ENCODE assay signal across 8 mouse cellular contexts in the genomic region with DNA sequence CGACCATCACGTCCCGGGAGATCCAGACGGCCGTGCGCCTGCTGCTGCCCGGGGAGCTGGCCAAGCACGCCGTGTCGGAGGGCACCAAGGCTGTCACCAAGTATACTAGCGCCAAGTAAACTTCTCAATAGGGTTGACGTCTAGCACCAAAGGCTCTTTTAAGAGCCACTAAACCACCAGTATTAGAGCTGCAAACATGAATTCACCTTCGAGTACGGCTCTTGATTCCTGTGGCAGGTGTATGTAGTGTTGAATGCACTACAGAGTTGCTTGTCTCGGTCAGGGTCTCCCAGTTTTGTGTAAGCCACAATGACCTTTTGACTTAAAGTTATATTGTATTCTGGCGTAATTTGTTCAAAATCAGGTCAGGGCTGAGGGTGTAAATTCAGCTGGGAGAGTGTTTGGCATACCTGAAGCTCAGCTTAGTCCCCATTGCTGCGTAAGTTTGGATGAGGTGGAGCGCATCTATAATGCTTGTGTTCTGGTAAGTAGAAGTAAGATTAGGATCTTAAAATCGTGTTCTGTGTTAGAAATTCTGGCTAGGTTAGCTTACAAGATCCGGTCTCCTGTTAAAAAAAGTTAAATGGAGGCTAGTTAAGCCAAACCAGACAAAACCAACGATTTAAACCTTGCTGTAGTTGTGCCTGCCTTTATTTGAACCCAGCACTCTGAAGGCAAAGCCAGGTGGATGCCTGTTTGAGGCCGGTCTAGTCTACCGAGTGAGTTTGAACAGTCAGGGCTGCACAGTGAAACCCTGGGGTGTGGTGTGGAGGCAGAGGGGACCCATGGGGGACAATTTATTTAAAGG. TPM values are rescaled to one million over a fixed set of nuclear protein-coding genes. Genes with fewer than 3 reads are reported as not detected.
DNase-seq lines count a peak whose midpoint lies in the region; ATAC-seq and TF ChIP-seq lines count a peak whose summit lies in the region.

No protein-coding gene starts in this region.

- DNase-seq in gastrocnemius, adult 2 months = no peak
- no peak for DNase-seq in gastrocnemius, adult 8-10 months (ENCODE audit: low spot score in 2 of 2)
- peak; percentile 90 for DNase-seq in 416B (ENCODE audit: low read depth)
- peak; percentile 76 for DNase-seq in limb, embryonic 11.5 days (ENCODE audit: low spot score)
- DNase-seq in ovary, postnatal 10 days (ENCODE audit: low spot score) = no peak
- DNase-seq in lung, adult 18-20 months = no peak

- TF ChIP-seq CTCF in gastrocnemius, adult 2 months (IDR thresholded peaks at IDR 0.05) = no peak

- H3K4me3 ChIP-seq in gastrocnemius, adult 2 months = peak overlapping the region; percentile 70
- H3K4me3 ChIP-seq in embryonic facial prominence, embryonic 12.5 days = peak overlapping the region; percentile 37
- H3K4me3 ChIP-seq in limb, embryonic 11.5 days (ENCODE audit: low read depth, low read length) = peak overlapping the region; percentile 37
- peak overlapping the region; percentile 33 for H3K4me3 ChIP-seq in neural tube, embryonic 14.5 days (ENCODE audit: low read depth, low read length)

- no peaks in the 10 kb centered on the region for H3K9me3 ChIP-seq in embryonic facial prominence, embryonic 12.5 days
- no peaks in the 10 kb centered on the region for H3K9me3 ChIP-seq in limb, embryonic 11.5 days (ENCODE audit: control insufficient read depth, low read length)
- H3K9me3 ChIP-seq in neural tube, embryonic 14.5 days (ENCODE audit: control insufficient read depth, low read length) = no peaks in the 10 kb centered on the region

- peak overlapping the region; percentile 64 for H3K9ac ChIP-seq in embryonic facial prominence, embryonic 12.5 days
- peak overlapping the region; percentile 79 for H3K9ac ChIP-seq in limb, embryonic 11.5 days (ENCODE audit: low read length)
- H3K9ac ChIP-seq in neural tube, embryonic 14.5 days (replicated peaks; ENCODE audit: low read depth, low read length) = no peak overlapping the region

- intact Hi-C loops in gastrocnemius, adult 2 months (cut with DNase I) = no loop called here

- no peak for ATAC-seq in embryonic facial prominence, embryonic 12.5 days (ENCODE audit: insufficient number of reproducible peaks, insufficient read depth, low FRiP score, low TSS enrichment)
- 0 out of 2 replicates have a peak, but pooled peaks have one; percentile 0 for ATAC-seq in limb, embryonic 11.5 days (ENCODE audit: insufficient number of reproducible peaks, low FRiP score, low TSS enrichment, low read depth)
- ATAC-seq in neural tube, embryonic 14.5 days (ENCODE audit: low read depth) = peak; percentile 26

- WGBS in embryonic facial prominence, embryonic 12.5 days = 2% methylated on average over 21 of the region's 23 CpGs
- WGBS in limb, embryonic 11.5 days = 5% methylated on average over 17 of the region's 23 CpGs
- 4% methylated on average over 17 of the region's 23 CpGs for WGBS in neural tube, embryonic 14.5 days

- H3K4me2 ChIP-seq in embryonic facial prominence, embryonic 12.5 days (replicated peaks) = peak overlapping the region; percentile 66
- H3K4me2 ChIP-seq in limb, embryonic 11.5 days (ENCODE audit: low read depth, severe bottlenecking) = peak overlapping the region; percentile 62
- peak overlapping the region; percentile 68 for H3K4me2 ChIP-seq in neural tube, embryonic 14.5 days (ENCODE audit: low read depth, low read length)

- H3K27me3 ChIP-seq in embryonic facial prominence, embryonic 12.5 days = no peaks in the 10 kb centered on the region
- H3K27me3 ChIP-seq in limb, embryonic 11.5 days (ENCODE audit: control insufficient read depth, insufficient read depth, low read length) = no peaks in the 10 kb centered on the region
- no peaks in the 10 kb centered on the region for H3K27me3 ChIP-seq in neural tube, embryonic 14.5 days (ENCODE audit: control insufficient read depth, insufficient read depth, low read length)

- H3K36me3 ChIP-seq in embryonic facial prominence, embryonic 12.5 days = no peaks in the 10 kb centered on the region
- H3K36me3 ChIP-seq in limb, embryonic 11.5 days (ENCODE audit: control insufficient read depth, insufficient read depth, low read length) = no peaks in the 10 kb centered on the region
- H3K36me3 ChIP-seq in neural tube, embryonic 14.5 days (ENCODE audit: control insufficient read depth, insufficient read depth, low read length) = no peaks in the 10 kb centered on the region

- peaks cover 16% of the 10 kb centered on the region; the same call in 1 of the 2 replicates for H3K4me1 ChIP-seq in embryonic facial prominence, embryonic 12.5 days
- H3K4me1 ChIP-seq in limb, embryonic 11.5 days (ENCODE audit: control insufficient read depth, insufficient read depth, low read length) = peaks cover 7% of the 10 kb centered on the region
- H3K4me1 ChIP-seq in neural tube, embryonic 14.5 days (ENCODE audit: control insufficient read depth, insufficient read depth, low read length) = peaks cover 16% of the 10 kb centered on the region

- no peak overlapping the region for H3K27ac ChIP-seq in gastrocnemius, adult 2 months
- peak overlapping the region; percentile 88 for H3K27ac ChIP-seq in embryonic facial prominence, embryonic 12.5 days
- H3K27ac ChIP-seq in limb, embryonic 11.5 days (replicated peaks; ENCODE audit: low read depth, low read length) = peak overlapping the region; percentile 96
- H3K27ac ChIP-seq in neural tube, embryonic 14.5 days (ENCODE audit: low read depth, low read length) = peak overlapping the region; percentile 55; the same call in 1 of the 2 replicates

RNA-seq across cellular contexts. Expression of a gene that starts 0.7 kb away (rescaled TPM):
- 1 to 10 TPM in 1 of 2 experiments, not detected in 1; 2.6 TPM for total RNA-seq in gastrocnemius, adult 2 months (2021)
- 1 to 10 TPM in 1 of 4 experiments, under 1 TPM in 1, not detected in 2; 0.75 to 7.0 TPM for total RNA-seq in gastrocnemius, adult 8-10 months (2022)
- polyA plus RNA-seq in embryonic facial prominence, embryonic 12.5 days (2016; fragmentation: Nextera tagmentation; extraction: Ambion mirVana) = 19.4 and 20.1 TPM in 2 replicates
- 13.8 and 14.0 TPM in 2 replicates for polyA plus RNA-seq in limb, embryonic 11.5 days (2014; fragmentation: Nextera tagmentation; extraction: Ambion mirVana)
- 0.98 TPM in 1 of 2 replicates, not detected in the other for polyA plus RNA-seq in neural tube, embryonic 14.5 days (2014; fragmentation: Nextera tagmentation; extraction: Ambion mirVana)

RNA-seq across cellular contexts. Expression of a gene that starts 1.0 kb away (rescaled TPM):
- 1 to 10 TPM in 1 of 2 experiments, not detected in 1; 3.7 TPM for total RNA-seq in gastrocnemius, adult 2 months (2021)
- total RNA-seq in gastrocnemius, adult 8-10 months (2022) = 1 to 10 TPM in 3 of 4 experiments, not detected in 1; 3.0 to 6.5 (median 5.3) TPM
- 8.0 and 8.3 TPM in 2 replicates for polyA plus RNA-seq in embryonic facial prominence, embryonic 12.5 days (2016; fragmentation: Nextera tagmentation; extraction: Ambion mirVana)
- polyA plus RNA-seq in limb, embryonic 11.5 days (2014; fragmentation: Nextera tagmentation; extraction: Ambion mirVana) = 5.5 and 22.0 TPM in 2 replicates
- not detected in 2 replicates for polyA plus RNA-seq in neural tube, embryonic 14.5 days (2014; fragmentation: Nextera tagmentation; extraction: Ambion mirVana)

RNA-seq across cellular contexts. Expression of a gene that starts 4.8 kb away (rescaled TPM):
- total RNA-seq in gastrocnemius, adult 2 months (2021) = 10 to 100 TPM; 24.1 to 25.0 TPM
- total RNA-seq in gastrocnemius, adult 8-10 months (2022) = 10 to 100 TPM; 28.5 to 37.8 (median 35.7) TPM
- polyA plus RNA-seq in embryonic facial prominence, embryonic 12.5 days (2016; fragmentation: Nextera tagmentation; extraction: Ambion mirVana) = 26.8 and 29.2 TPM in 2 replicates
- 29.4 and 30.2 TPM in 2 replicates for polyA plus RNA-seq in limb, embryonic 11.5 days (2014; fragmentation: Nextera tagmentation; extraction: Ambion mirVana)
- 5.7 and 5.8 TPM in 2 replicates for polyA plus RNA-seq in neural tube, embryonic 14.5 days (2014; fragmentation: Nextera tagmentation; extraction: Ambion mirVana)

RNA-seq across cellular contexts. Expression of a gene that starts 6.4 kb away (rescaled TPM):
- total RNA-seq in gastrocnemius, adult 2 months (2021) = 1 to 10 TPM; 1.1 to 2.3 TPM
- 1 to 10 TPM in 3 of 4 experiments, not detected in 1; 2.3 to 4.2 (median 2.6) TPM for total RNA-seq in gastrocnemius, adult 8-10 months (2022)
- 117 and 124 TPM in 2 replicates for polyA plus RNA-seq in embryonic facial prominence, embryonic 12.5 days (2016; fragmentation: Nextera tagmentation; extraction: Ambion mirVana)
- 75.3 and 79.2 TPM in 2 replicates for polyA plus RNA-seq in limb, embryonic 11.5 days (2014; fragmentation: Nextera tagmentation; extraction: Ambion mirVana)
- 2.9 and 3.8 TPM in 2 replicates for polyA plus RNA-seq in neural tube, embryonic 14.5 days (2014; fragmentation: Nextera tagmentation; extraction: Ambion mirVana)

RNA-seq across cellular contexts. Expression of a gene that starts 6.7 kb away (rescaled TPM):
- 1 to 10 TPM; 2.3 to 3.4 TPM for total RNA-seq in gastrocnemius, adult 2 months (2021)
- total RNA-seq in gastrocnemius, adult 8-10 months (2022) = 1 to 10 TPM in 2 of 4 experiments, under 1 TPM in 2; 0.75 to 2.9 (median 1.3) TPM
- 15.2 and 17.7 TPM in 2 replicates for polyA plus RNA-seq in embryonic facial prominence, embryonic 12.5 days (2016; fragmentation: Nextera tagmentation; extraction: Ambion mirVana)
- polyA plus RNA-seq in limb, embryonic 11.5 days (2014; fragmentation: Nextera tagmentation; extraction: Ambion mirVana) = 18.9 and 19.9 TPM in 2 replicates
- polyA plus RNA-seq in neural tube, embryonic 14.5 days (2014; fragmentation: Nextera tagmentation; extraction: Ambion mirVana) = 1.4 and 1.9 TPM in 2 replicates

Comparison
In these comparisons a context has a peak if more than half of its experiments do, and no peak if none do; other contexts are left out.
1. DNase-seq: peak in 416B (single experiment) and limb, embryonic 11.5 days (single experiment); none in gastrocnemius, adult 2 months (single experiment), gastrocnemius, adult 8-10 months (0 of 2), ovary, postnatal 10 days (single experiment) and lung, adult 18-20 months (0 of 2).
2. Peak in every context shown above with its lines, with median percentiles within 50 percentile points of each other: H3K4me3 ChIP-seq and H3K4me2 ChIP-seq.